Mouse (Mus musculus) intestine, embryonic 16.5 days (tissue): Measurements from ENCODE around the gene Zmym4. TPM values are rescaled to one million over a fixed set of nuclear protein-coding genes. Genes with fewer than 3 reads are reported as not detected.
"Not testable (repeated sequence)": the region's sequence is repeated elsewhere in the genome, so short reads cannot be mapped to it uniquely, and the experiment has no call there.

Source experiments
- ATAC-seq: fragments of 200-750 bp; cut with Nextera tagmentation; 2 replicates; pipeline ENCODE4 v1.8.0; 2017; ENCODE audit warnings: moderate TSS enrichment, moderate library complexity
- H3K27ac ChIP-seq: fragments of 300-500 bp; sonication (generic); 2 replicates; pipeline ENCODE4 v1.5.1; 2014; ENCODE audit warnings: mild to moderate bottlenecking, low read length
- H3K27me3 ChIP-seq: fragments of 300-500 bp; sonication (generic); replicated peaks from 2 replicates; pipeline ENCODE4 v1.6.1; 2014; ENCODE audit warnings: low read length, control low read depth, mixed read lengths; ENCODE audit not compliant: control insufficient read depth, insufficient read depth
- H3K36me3 ChIP-seq: fragments of 300-500 bp; sonication (generic); 2 replicates; pipeline ENCODE4 v1.6.1; 2014; ENCODE audit warnings: low read length, control low read depth; ENCODE audit not compliant: control insufficient read depth, insufficient read depth
- H3K4me1 ChIP-seq: fragments of 300-500 bp; sonication (generic); 2 replicates; pipeline ENCODE4 v1.6.1; 2014; ENCODE audit warnings: low read length, control low read depth, mixed read lengths; ENCODE audit not compliant: control insufficient read depth, insufficient read depth
- H3K4me2 ChIP-seq: fragments of 300-500 bp; sonication (generic); 2 replicates; pipeline ENCODE4 v1.6.1; 2014; ENCODE audit warnings: low read depth, low read length, control low read depth
- H3K4me3 ChIP-seq: fragments of 300-500 bp; sonication (generic); 2 replicates; pipeline ENCODE4 v1.5.1; 2014; ENCODE audit warnings: mild to moderate bottlenecking, low read length
- H3K9ac ChIP-seq: fragments of 300-500 bp; sonication (generic); 2 replicates; pipeline ENCODE4 v1.6.1; 2014; ENCODE audit warnings: low read depth, low read length
- H3K9me3 ChIP-seq: fragments of 300-500 bp; sonication (generic); 2 replicates; pipeline ENCODE4 v1.6.1; 2016; ENCODE audit warnings: low read length, control low read depth; ENCODE audit not compliant: control insufficient read depth
- WGBS: fragments of 180-500 bp; shearing (Covaris S2); extraction: QIAGEN DNeasy Blood & Tissue Kit; methylation state at CpG from one replicate; pipeline ENCODE4 v1.1.7; 2014; 5-methylcytosine and 5-hydroxymethylcytosine counted together
- polyA plus RNA-seq: library from polyadenylated mRNA; unstranded; fragments of >200 nt; fragmentation: Nextera tagmentation; extraction: Ambion mirVana; gene quantifications from 2 replicates; pipeline ENCODE4 v1.2.1, GENCODE M21; 2015

The Zmym4 gene
- polyA plus RNA-seq, 1 experiment from 2014 or later: 10.1 TPM

GRCm38 (mm10) chr4:126990553-126990952 lies 22.6 kb upstream of the Zmym4 start:
- H3K9me3 ChIP-seq: no peaks in the 10 kb centered on the region
- ATAC-seq: no peak
- no peak overlapping the region for H3K4me3 ChIP-seq
- H3K4me2 ChIP-seq: no peak overlapping the region
- H3K36me3 ChIP-seq: no peaks in the 10 kb centered on the region
- no peaks in the 10 kb centered on the region for H3K4me1 ChIP-seq
- H3K27ac ChIP-seq: no peak overlapping the region
- H3K27me3 ChIP-seq: no peaks in the 10 kb centered on the region
- no peak overlapping the region for H3K9ac ChIP-seq

GRCm38 (mm10) chr4:126988503-126988902 lies 20.6 kb upstream of the Zmym4 start:
- Histone ChIP-seq H3K4me2 (no peak overlapping the region), H3K36me3 (no peaks in the 10 kb centered on the region), H3K4me3 (no peak overlapping the region), H3K27me3 (no peaks in the 10 kb centered on the region), H3K9ac (no peak overlapping the region), H3K27ac (no peak overlapping the region), H3K9me3 (no peaks in the 10 kb centered on the region), H3K4me1 (no peaks in the 10 kb centered on the region)
- ATAC-seq: no peak
- 60% methylated on average over 4 of the region's 4 CpGs for WGBS

DNA sequence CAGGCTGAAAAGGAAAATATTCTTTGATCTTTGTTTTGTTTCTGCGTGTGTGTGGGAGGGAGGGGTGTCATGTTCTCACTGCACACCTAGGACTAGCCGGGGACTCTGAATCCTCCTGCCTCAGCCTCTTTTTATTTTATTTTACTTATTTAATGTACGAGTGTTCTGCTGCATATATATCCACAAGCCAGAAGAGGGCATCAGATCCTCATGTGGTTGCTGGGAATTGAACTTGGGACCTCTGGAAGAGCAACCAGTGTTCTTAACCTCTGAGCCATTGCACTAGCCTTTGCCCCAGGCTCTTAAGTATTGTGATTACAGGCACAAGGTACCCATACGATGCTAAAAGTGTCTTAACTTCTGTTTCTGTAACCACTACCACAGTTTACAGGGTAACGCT lies 18.8 kb upstream of the Zmym4 start:
- Histone ChIP-seq H3K9ac (no peak overlapping the region), H3K36me3 (no peaks in the 10 kb centered on the region), H3K9me3 (no peaks in the 10 kb centered on the region), H3K27me3 (no peaks in the 10 kb centered on the region), H3K4me2 (no peak overlapping the region), H3K4me1 (no peaks in the 10 kb centered on the region), H3K4me3 (no peak overlapping the region), H3K27ac (no peak overlapping the region)
- no peak for ATAC-seq
- 78% methylated on average over 5 of the region's 5 CpGs for WGBS

DNA sequence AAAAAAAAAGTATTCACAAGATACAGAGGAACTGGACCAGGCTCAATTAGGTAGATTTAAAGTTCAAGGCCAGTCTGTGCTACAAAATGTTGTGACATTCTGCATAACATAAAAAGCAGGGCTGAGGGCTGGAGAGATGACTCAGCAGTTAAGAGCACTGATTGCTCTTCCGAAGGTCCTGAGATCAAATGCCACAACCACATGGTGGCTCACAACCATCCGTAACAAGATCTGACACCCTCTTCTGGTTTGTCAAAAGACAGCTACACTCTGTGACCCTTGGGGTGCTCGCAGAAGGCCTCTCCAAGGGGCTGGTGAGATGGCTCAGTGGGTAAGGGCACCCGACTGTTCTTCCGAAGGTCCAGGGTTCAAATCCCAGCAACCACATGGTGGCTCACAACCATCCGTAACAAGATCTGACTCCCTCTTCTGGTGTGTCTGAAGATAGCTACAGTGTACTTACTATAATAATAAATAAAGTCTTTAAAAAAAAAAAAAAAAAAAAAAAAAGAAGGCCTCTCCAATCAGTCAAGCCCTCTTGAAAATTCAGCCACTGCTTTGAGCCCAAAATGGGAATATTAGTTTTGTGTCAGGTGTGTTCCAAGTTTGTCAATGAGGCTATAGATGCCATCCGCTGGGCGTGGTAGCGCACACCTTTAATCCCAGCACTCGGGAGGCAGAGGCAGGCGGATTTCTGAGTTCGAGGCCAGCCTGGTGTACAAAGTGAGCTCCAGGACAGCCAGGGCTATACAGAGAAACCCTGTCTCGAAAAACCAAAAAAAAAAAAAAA lies 16.0 kb upstream of the Zmym4 start:
- not testable (repeated sequence) for H3K4me3 ChIP-seq, H3K36me3 ChIP-seq, ATAC-seq, H3K9me3 ChIP-seq, H3K27me3 ChIP-seq, H3K4me1 ChIP-seq, H3K9ac ChIP-seq, H3K4me2 ChIP-seq, H3K27ac ChIP-seq
- WGBS: 83% methylated on average over 12 of the region's 13 CpGs

GRCm38 (mm10) chr4:126983321-126983720 lies 15.4 kb upstream of the Zmym4 start:
- Histone ChIP-seq H3K9me3 (no peaks in the 10 kb centered on the region), H3K9ac (no peak overlapping the region), H3K4me1 (no peaks in the 10 kb centered on the region), H3K4me3 (no peak overlapping the region), H3K27me3 (no peaks in the 10 kb centered on the region), H3K27ac (no peak overlapping the region), H3K4me2 (no peak overlapping the region), H3K36me3 (no peaks in the 10 kb centered on the region)
- WGBS: 64% methylated on average over 3 of the region's 3 CpGs
- no peak for ATAC-seq

DNA sequence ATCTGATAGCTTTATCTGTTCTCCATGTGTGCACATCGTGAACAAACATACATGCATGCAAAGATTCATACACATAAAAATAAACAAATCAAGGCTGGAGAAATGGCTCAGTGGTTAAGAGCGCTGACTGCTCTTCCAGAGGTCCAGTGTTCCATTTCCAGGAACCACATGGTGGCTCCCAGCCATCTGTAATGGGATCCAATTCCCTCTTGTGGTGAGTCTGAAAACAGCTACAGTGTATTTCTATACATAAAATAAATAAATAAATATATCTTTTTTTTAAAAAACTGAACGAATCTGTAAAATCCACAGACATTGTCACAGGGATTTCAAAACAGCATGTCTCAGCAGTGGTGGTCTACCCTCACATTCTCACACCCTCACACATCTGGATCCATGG lies 10.8 kb upstream of the Zmym4 start:
- H3K4me1 ChIP-seq: no peaks in the 10 kb centered on the region
- ATAC-seq: no peak
- H3K27ac ChIP-seq: no peak overlapping the region
- 84% methylated on average over 3 of the region's 3 CpGs for WGBS
- no peaks in the 10 kb centered on the region for H3K36me3 ChIP-seq
- H3K4me2 ChIP-seq: no peak overlapping the region
- H3K9me3 ChIP-seq: no peaks in the 10 kb centered on the region
- H3K9ac ChIP-seq: no peak overlapping the region
- H3K4me3 ChIP-seq: no peak overlapping the region
- H3K27me3 ChIP-seq: no peaks in the 10 kb centered on the region

DNA sequence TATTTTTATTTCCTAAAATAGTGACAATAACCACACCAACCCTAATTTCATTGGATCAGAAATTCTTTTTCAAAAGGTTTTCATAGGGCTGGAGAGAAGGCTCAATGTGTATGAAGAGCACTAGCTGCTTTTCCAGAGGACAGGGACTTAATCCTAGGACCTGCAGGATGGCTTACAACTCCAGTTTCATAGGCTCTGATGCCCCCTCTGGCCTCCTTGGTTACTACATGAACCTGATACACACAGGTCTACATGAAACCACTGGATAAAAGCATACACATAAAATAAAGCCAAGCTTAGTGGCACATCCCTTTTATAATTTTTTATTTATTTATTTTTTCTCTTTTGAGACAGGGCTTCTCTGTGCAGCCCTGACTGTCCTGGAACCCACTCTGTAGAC lies 9.5 kb upstream of the Zmym4 start:
- H3K4me2 ChIP-seq: no peak overlapping the region
- H3K27me3 ChIP-seq: no peaks in the 10 kb centered on the region
- H3K9ac ChIP-seq: no peak overlapping the region
- no peak overlapping the region for H3K4me3 ChIP-seq
- no peaks in the 10 kb centered on the region for H3K9me3 ChIP-seq
- no peaks in the 10 kb centered on the region for H3K36me3 ChIP-seq
- ATAC-seq: no peak
- H3K4me1 ChIP-seq: no peaks in the 10 kb centered on the region
- H3K27ac ChIP-seq: no peak overlapping the region

- H3K4me2 ChIP-seq: peak overlapping the region; percentile 76
- peak overlapping the region; percentile 99 for H3K9ac ChIP-seq
- H3K9me3 ChIP-seq: no peaks in the 10 kb centered on the region
- H3K27me3 ChIP-seq: no peaks in the 10 kb centered on the region
- H3K4me1 ChIP-seq: no peaks in the 10 kb centered on the region
- H3K4me3 ChIP-seq: peak overlapping the region; percentile 93
- ATAC-seq: peak; percentile 67
- no peaks in the 10 kb centered on the region for H3K36me3 ChIP-seq
- H3K27ac ChIP-seq: peak overlapping the region; percentile 92
- 1% methylated on average over 21 of the region's 53 CpGs for WGBS
Measured at GRCm38 (mm10) chr4:126967241-126967863, 583 bp downstream of the Zmym4 start.

GRCm38 (mm10) chr4:126958682-126959081 lies 9.3 kb downstream of the Zmym4 start:
- H3K36me3 ChIP-seq: no peaks in the 10 kb centered on the region
- no peaks in the 10 kb centered on the region for H3K27me3 ChIP-seq
- no peak overlapping the region for H3K4me2 ChIP-seq
- no peak overlapping the region for H3K4me3 ChIP-seq
- no peaks in the 10 kb centered on the region for H3K9me3 ChIP-seq
- H3K27ac ChIP-seq: no peak overlapping the region
- no peak overlapping the region for H3K9ac ChIP-seq
- peak; percentile 76 for ATAC-seq
- 0 out of 2 replicates have a peak, but pooled peaks cover 9% of the 10 kb centered on the region for H3K4me1 ChIP-seq
